Mouse (Mus musculus) skeletal muscle tissue, postnatal 0 days (tissue): Measurements from ENCODE around the gene Spink2. TPM values are rescaled to one million over a fixed set of nuclear protein-coding genes. Genes with fewer than 3 reads are reported as not detected.

Experiments
- polyA plus RNA-seq: library from polyadenylated mRNA; unstranded; fragments of >200 nt; fragmentation: Nextera tagmentation; extraction: Ambion mirVana; gene quantifications from 2 replicates; pipeline ENCODE4 v1.2.1, GENCODE M21; 2015

Gene Spink2
- polyA plus RNA-seq, result 5.3 and 7.7 TPM in 2 replicates

DNA sequence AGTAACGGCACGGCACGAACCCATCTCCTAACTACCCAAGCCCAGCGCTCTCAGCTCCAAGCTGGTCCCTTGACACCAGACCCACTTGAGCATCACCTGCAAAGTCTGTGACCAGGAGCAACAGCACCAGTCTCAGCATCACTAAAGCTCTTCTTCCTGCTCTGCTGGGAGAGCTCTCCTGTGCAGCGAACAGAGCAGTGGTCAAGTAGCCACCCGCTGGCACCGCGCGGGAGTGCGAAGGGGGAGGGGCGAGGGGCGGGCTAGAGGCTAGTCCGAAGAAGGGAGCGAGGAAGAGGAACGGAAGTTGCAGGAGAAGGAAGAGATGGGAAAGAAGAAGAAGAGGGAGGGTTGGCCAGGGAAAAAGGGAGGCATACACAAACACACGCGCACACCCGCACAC lies at the start of gene Spink2:
Gene Spink2 (minus strand): TSS at position 236 of the 400 bp plus-strand sequence.

Other genes with a start within 250 kb of the Spink2 start
- 44.1 and 46.4 TPM in 2 replicates for gene Srp72, start 236.8 kb downstream of the Spink2 start, polyA plus RNA-seq
- not detected in 2 replicates for gene Arl9, start 207.4 kb downstream of the Spink2 start, polyA plus RNA-seq
- gene Thegl, start 195.4 kb downstream of the Spink2 start, polyA plus RNA-seq, result not detected in 2 replicates
- gene Hopx, start 96.3 kb downstream of the Spink2 start, polyA plus RNA-seq, result 2.7 TPM in 2 replicates
- 11.5 and 12.1 TPM in 2 replicates for gene Rest, start 54.0 kb upstream of the Spink2 start, polyA plus RNA-seq
- 17.0 and 17.3 TPM in 2 replicates for gene Noa1, start 98.6 kb upstream of the Spink2 start, polyA plus RNA-seq
- 20.7 and 22.1 TPM in 2 replicates for gene Polr2b, start 98.7 kb upstream of the Spink2 start, polyA plus RNA-seq
- gene Igfbp7, start 196.6 kb upstream of the Spink2 start, polyA plus RNA-seq, result 238 and 374 TPM in 2 replicates